16 mouse cellular contexts compared by ENCODE assay signal in genomic region chr19:16448796-16449195, GRCm38 (mm10). TPM values are rescaled to one million over a fixed set of nuclear protein-coding genes. Genes with fewer than 3 reads are reported as not detected.
DNase-seq lines count a peak whose midpoint lies in the region; ATAC-seq and TF ChIP-seq lines count a peak whose summit lies in the region.
"Had no signal": no experiment of that assay in that cellular context is flagged by ENCODE, and none has a peak within 500 bp of the region (broad histone marks: within the 10 kb centered on the region; RNA-seq: fewer than 3 reads in every experiment).

No protein-coding gene starts in this region.

- H3K36me3 ChIP-seq in lung, postnatal 0 days (ENCODE audit: insufficient read depth, low read length): no peaks in the 10 kb centered on the region
- no peaks in the 10 kb centered on the region for H3K36me3 ChIP-seq in heart, adult 2 months (ENCODE audit: control insufficient read depth, insufficient read depth, low read length)
- H3K36me3 ChIP-seq: embryonic facial prominence, embryonic 10.5 days; hindbrain, embryonic 12.5 days; liver, embryonic 12.5 days; midbrain, embryonic 10.5 days had no signal

- ATAC-seq in hematopoietic stem cell, adult 5-6 weeks (replicated peaks in 1 of 2; ENCODE audit: insufficient read depth in 1 of 2, low FRiP score in 2 of 2, low TSS enrichment in 1 of 2, low read depth in 1 of 2, poor library complexity in 2 of 2, severe bottlenecking in 2 of 2): peak; percentile 53 to 71
- ATAC-seq in lung, postnatal 0 days: peak; percentile 91
- ATAC-seq: liver, embryonic 12.5 days had no signal

- no peak for TF ChIP-seq CTCF in lung, postnatal 0 days (IDR thresholded peaks at IDR 0.05)
- TF ChIP-seq CTCF in heart, adult 2 months (IDR thresholded peaks at IDR 0.05): no peak

- no peak overlapping the region for H3K9ac ChIP-seq in lung, postnatal 0 days (replicated peaks; ENCODE audit: low read depth)
- no peak overlapping the region for H3K9ac ChIP-seq in heart, adult 2 months (ENCODE audit: low read depth, low read length)
- H3K9ac ChIP-seq: hindbrain, embryonic 12.5 days; liver, embryonic 12.5 days had no signal

- H3K4me1 ChIP-seq in lung, postnatal 0 days (ENCODE audit: insufficient read depth, low read depth, low read length): peaks cover 4% of the 10 kb centered on the region; the same call in 1 of the 2 replicates
- no peaks in the 10 kb centered on the region for H3K4me1 ChIP-seq in heart, adult 2 months (ENCODE audit: control insufficient read depth, insufficient read depth, low read length)
- H3K4me1 ChIP-seq: embryonic facial prominence, embryonic 10.5 days; hindbrain, embryonic 12.5 days; midbrain, embryonic 10.5 days had no signal

- no peaks in the 10 kb centered on the region for H3K27me3 ChIP-seq in lung, postnatal 0 days (replicated peaks; ENCODE audit: insufficient read depth, low read length)
- H3K27me3 ChIP-seq in heart, adult 2 months (ENCODE audit: control insufficient read depth, insufficient read depth, low read length): no peaks in the 10 kb centered on the region
- H3K27me3 ChIP-seq: hindbrain, embryonic 12.5 days; liver, embryonic 12.5 days had no signal

- peak; percentile 96 for TF ChIP-seq EP300 in lung, postnatal 0 days (IDR thresholded peaks at IDR 0.05)
- no peak for TF ChIP-seq EP300 in heart, adult 2 months (IDR thresholded peaks at IDR 0.05; ENCODE audit: insufficient read depth, low read depth, low read length)

- H3K79me2 ChIP-seq in heart, adult 2 months (replicated peaks; ENCODE audit: control insufficient read depth, insufficient read depth, low read length): no peaks in the 10 kb centered on the region

- peak; percentile 13 for DNase-seq in thymus, postnatal 25 days
- DNase-seq in thymus, adult 18-20 months: no peak
- DNase-seq in lung, postnatal 0 days (ENCODE audit: low spot score): peak; percentile 83
- no peak for DNase-seq in right cerebral cortex, postnatal 36 days (ENCODE audit: low spot score in 2 of 2)
- DNase-seq in heart, adult 2 months: no peak
- no peak for DNase-seq in cerebellum, postnatal 36 days
- DNase-seq: adrenal gland, adult 2 months; cerebellum, adult 8-10 months; gastrocnemius, postnatal 36 days; kidney, postnatal 14 days; left cerebral cortex, postnatal 4 days had no signal

- intact Hi-C loops in heart, adult 2 months (cut with DNase I): no loop called here

- no peak overlapping the region for H3K4me2 ChIP-seq in lung, postnatal 0 days (replicated peaks; ENCODE audit: low read depth, low read length)
- H3K4me2 ChIP-seq: hindbrain, embryonic 12.5 days; liver, embryonic 12.5 days had no signal

- 21% methylated on average over 5 of the region's 5 CpGs for WGBS in lung, postnatal 0 days
- WGBS in heart, adult 2 months: 48% methylated on average over 5 of the region's 5 CpGs

- no peak for TF ChIP-seq POLR2A in heart, adult 2 months (IDR thresholded peaks at IDR 0.05; ENCODE audit: insufficient read depth, low read depth, low read length)

- H3K4me3 ChIP-seq in lung, postnatal 0 days (ENCODE audit: low read depth, low read length): no peak overlapping the region
- no peak overlapping the region for H3K4me3 ChIP-seq in heart, adult 2 months
- H3K4me3 ChIP-seq: embryonic facial prominence, embryonic 10.5 days; hindbrain, embryonic 12.5 days; liver, embryonic 12.5 days; midbrain, embryonic 10.5 days had no signal

- peak overlapping the region; percentile 61 for H3K27ac ChIP-seq in lung, postnatal 0 days (ENCODE audit: low read length)
- H3K27ac ChIP-seq in heart, adult 2 months: no peak overlapping the region
- H3K27ac ChIP-seq: embryonic facial prominence, embryonic 10.5 days; hindbrain, embryonic 12.5 days; midbrain, embryonic 10.5 days had no signal

- no peaks in the 10 kb centered on the region for H3K9me3 ChIP-seq in lung, postnatal 0 days (ENCODE audit: low read length)
- H3K9me3 ChIP-seq: embryonic facial prominence, embryonic 10.5 days; hindbrain, embryonic 12.5 days; liver, embryonic 12.5 days; midbrain, embryonic 10.5 days had no signal

RNA-seq across cellular contexts. Expression of gene Gna14, which starts 13.2 kb away (rescaled TPM):
- total RNA-seq in hematopoietic stem cell, adult 5-6 weeks (2017): 2.2 and 2.6 TPM in 2 replicates
- polyA plus RNA-seq in lung, postnatal 0 days (2015; fragmentation: Nextera tagmentation; extraction: Ambion mirVana): 14.9 and 15.6 TPM in 2 replicates
- total RNA-seq in heart, adult 2 months (2021): under 1 TPM; 0.26 to 0.89 TPM
- 0.44 and 0.45 TPM in 2 replicates for polyA plus RNA-seq in heart, adult 2 months (2012; rRNA removed)

Comparison
In these comparisons a context has a peak if more than half of its experiments do, and no peak if none do; other contexts are left out.
1. DNase-seq: peak in thymus, postnatal 25 days (single experiment) and lung, postnatal 0 days (single experiment); none in thymus, adult 18-20 months (0 of 2), right cerebral cortex, postnatal 36 days (0 of 2), heart, adult 2 months (0 of 2) and cerebellum, postnatal 36 days (0 of 2).